Mouse (Mus musculus) ES-E14 (cell line): ENCODE data around the gene Daam1. TPM values are rescaled to one million over a fixed set of nuclear protein-coding genes. Genes with fewer than 3 reads are reported as not detected.

Source experiments
- DNase-seq: peaks from one replicate; pipeline ENCODE4 v3.0.0-alpha.2; 2013; ENCODE audit warnings: low read depth, low spot score
- H3K27ac ChIP-seq: 2 replicates; pipeline ENCODE4 v1.5.1; 2012; ENCODE audit warnings: low read depth, mild to moderate bottlenecking, low read length, moderate library complexity, mixed read lengths; ENCODE audit not compliant: poor library complexity, insufficient read depth, severe bottlenecking
- H3K36me3 ChIP-seq: 2 replicates; pipeline ENCODE4 v1.6.1; 2012; ENCODE audit warnings: mild to moderate bottlenecking, low read length, moderate library complexity, mixed read lengths; ENCODE audit not compliant: control insufficient read depth, poor library complexity, insufficient read depth, severe bottlenecking
- H3K4me1 ChIP-seq, 2 experiments: fragments of 150-350 bp in 1 of 2; sonication (generic) in 1 of 2; 2 replicates each; pipeline ENCODE4 v1.6.1; 2012; ENCODE audit warnings: low read length in 2 of 2, mild to moderate bottlenecking in 1 of 2, mixed read lengths in 1 of 2; ENCODE audit not compliant: control insufficient read depth in 2 of 2, insufficient read depth in 2 of 2, poor library complexity in 1 of 2
- H3K4me3 ChIP-seq, 2 experiments: fragments of 150-350 bp in 1 of 2; sonication (generic) in 1 of 2; 2 replicates each; pipeline ENCODE4 v1.5.1; 2012; ENCODE audit warnings: low read length in 2 of 2, low read depth in 1 of 2, mild to moderate bottlenecking in 1 of 2, mixed read lengths in 1 of 2; ENCODE audit not compliant: insufficient read depth in 1 of 2, poor library complexity in 1 of 2, severe bottlenecking in 1 of 2
- H3K9ac ChIP-seq: 2 replicates; pipeline ENCODE4 v1.6.1; 2012; ENCODE audit warnings: low read depth, mild to moderate bottlenecking, low read length, mixed read lengths; ENCODE audit not compliant: poor library complexity, insufficient read depth, severe bottlenecking
- H3K9me3 ChIP-seq: fragments of 150-350 bp; sonication (generic); 2 replicates; pipeline ENCODE4 v1.6.1; 2012; ENCODE audit warnings: low read depth, mild to moderate bottlenecking, low read length; ENCODE audit not compliant: control insufficient read depth, insufficient read depth
- CHD2 ChIP-seq: IDR thresholded peaks from 2 replicates; pipeline ENCODE4 v1.6.1; 2014; ENCODE audit warnings: mild to moderate bottlenecking, low read depth, low read length, inconsistent platforms
- HCFC1 ChIP-seq: IDR thresholded peaks from 2 replicates; pipeline ENCODE4 v1.6.1; 2012; ENCODE audit warnings: low read length, inconsistent platforms, borderline replicate concordance; ENCODE audit not compliant: insufficient read depth
- MAFK ChIP-seq: IDR thresholded peaks from 2 replicates; pipeline ENCODE4 v1.6.1; 2014; ENCODE audit warnings: mild to moderate bottlenecking, low read depth, low read length, inconsistent platforms; ENCODE audit not compliant: insufficient read depth
- ZC3H11A ChIP-seq: IDR thresholded peaks from 2 replicates; pipeline ENCODE4 v1.6.1; 2012; ENCODE audit warnings: low read depth, mild to moderate bottlenecking, inconsistent platforms, low read length, borderline replicate concordance
- ZNF384 ChIP-seq: IDR thresholded peaks from 2 replicates; pipeline ENCODE4 v1.6.1; 2012; ENCODE audit warnings: low read depth, low read length, inconsistent platforms
- in situ Hi-C, 2 experiments: fragments of 600-800 bp; cut with MboI; formaldehyde crosslinking; loops; one replicate each; pipeline ENCODE4 v1.15.1; 2025; ENCODE audit warnings: low sequenced_read_pairs in 2 of 2, inconsistent platforms in 1 of 2; ENCODE audit not compliant: unreplicated experiment in 2 of 2
- total RNA-seq: library from RNA; depleted of rRNA; stranded (reverse); fragments of 300-350 nt; gene quantifications from 2 replicates; pipeline ENCODE4 v1.2.3, GENCODE M21; 2012

The Daam1 gene
- total RNA-seq, 1 experiment = 15.8 TPM

GRCm38 (mm10) chr12:71981250-71981649 lies 150.4 kb downstream of the Daam1 start:
- H3K4me1 ChIP-seq = peaks cover 0 to 4% of the 10 kb centered on the region in 2 experiments; a peak in 1 of 4 replicates
- H3K27ac ChIP-seq = no peak overlapping the region
- TF ChIP-seq ZNF384 (no peak), CHD2 (no peak), HCFC1 (no peak), ZC3H11A (no peak), MAFK (no peak)
- no peak overlapping the region for H3K9ac ChIP-seq
- no peak overlapping the region for H3K4me3 ChIP-seq
- H3K36me3 ChIP-seq = peaks cover 14% of the 10 kb centered on the region; the same call in 1 of the 2 replicates
- no peak for DNase-seq
- H3K9me3 ChIP-seq = no peaks in the 10 kb centered on the region
- in situ Hi-C loops = no loop called here

DNA sequence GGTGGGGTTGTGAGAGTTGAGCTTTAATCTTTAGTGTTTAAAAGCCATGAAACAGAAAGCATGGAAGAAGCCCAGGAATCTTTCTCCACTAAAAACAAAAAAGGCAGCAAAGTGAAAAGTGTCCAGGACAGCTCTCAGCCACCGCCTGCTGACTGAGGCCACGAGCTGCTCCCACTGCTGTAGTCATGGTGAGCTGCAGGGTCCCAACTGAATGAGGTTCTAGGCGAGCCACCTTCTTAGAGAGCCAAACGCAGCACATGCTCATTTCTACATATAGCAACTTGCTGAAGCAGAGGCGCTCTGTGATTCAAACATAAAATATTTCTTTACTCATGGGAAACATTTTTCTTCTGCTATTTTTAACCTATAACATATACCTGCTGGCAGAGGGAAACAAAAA lies 150.9 kb downstream of the Daam1 start:
- Histone ChIP-seq H3K36me3 (peaks cover 14% of the 10 kb centered on the region; the same call in 1 of the 2 replicates), H3K9me3 (no peaks in the 10 kb centered on the region), H3K27ac (no peak overlapping the region)

GRCm38 (mm10) chr12:71983102-71983715 lies 152.3 kb downstream of the Daam1 start:
- H3K4me1 ChIP-seq = peaks cover 0 to 4% of the 10 kb centered on the region in 2 experiments; a peak in 1 of 4 replicates
- in situ Hi-C loops = no loop called here

More for the DNA sequence above, 150.9 kb downstream of the Daam1 start:
- in situ Hi-C loops = no loop called here
- Histone ChIP-seq H3K4me1 (peaks cover 0 to 4% of the 10 kb centered on the region in 2 experiments; a peak in 1 of 4 replicates), H3K4me3 (no peak overlapping the region), H3K9ac (no peak overlapping the region)
- DNase-seq = no peak
- TF ChIP-seq MAFK = no peak
- TF ChIP-seq ZNF384 = no peak
- no peak for TF ChIP-seq ZC3H11A
- TF ChIP-seq CHD2 = no peak
- no peak for TF ChIP-seq HCFC1

GRCm38 (mm10) chr12:71987161-71987560 lies 156.3 kb downstream of the Daam1 start:
- in situ Hi-C loops = no loop called here
- no peaks in the 10 kb centered on the region for H3K9me3 ChIP-seq
- DNase-seq = no peak
- peaks cover 0 to 6% of the 10 kb centered on the region in 2 experiments; a peak in 1 of 4 replicates for H3K4me1 ChIP-seq
- peaks cover 17% of the 10 kb centered on the region; the same call in 1 of the 2 replicates for H3K36me3 ChIP-seq
- no peak overlapping the region for H3K9ac ChIP-seq
- TF ChIP-seq ZC3H11A (no peak), CHD2 (no peak), HCFC1 (no peak)
- H3K4me3 ChIP-seq = no peak overlapping the region
- no peak overlapping the region for H3K27ac ChIP-seq

More at GRCm38 (mm10) chr12:71983102-71983715, 152.3 kb downstream of the Daam1 start:
- Histone ChIP-seq H3K4me3 (no peak overlapping the region), H3K9me3 (no peaks in the 10 kb centered on the region), H3K9ac (no peak overlapping the region), H3K27ac (no peak overlapping the region), H3K36me3 (peaks cover 14% of the 10 kb centered on the region; the same call in 1 of the 2 replicates)
- no peak for DNase-seq
- TF ChIP-seq HCFC1 (no peak), ZNF384 (no peak), CHD2 (no peak), ZC3H11A (no peak), MAFK (no peak)
